Mouse (Mus musculus) testis, adult 2 months (tissue): Measurements from ENCODE around the gene Cacna1c. TPM values are rescaled to one million over a fixed set of nuclear protein-coding genes. Genes with fewer than 3 reads are reported as not detected.

ENCODE experiments used
- H3K27ac ChIP-seq: fragments of 200-500 bp; 2 replicates; pipeline ENCODE4 v1.5.1; 2012; ENCODE audit warnings: low read depth, low read length; ENCODE audit not compliant: control insufficient read depth, insufficient read depth
- H3K27me3 ChIP-seq: fragments of 200-500 bp; 2 replicates; pipeline ENCODE4 v1.6.1; 2012; ENCODE audit warnings: mild to moderate bottlenecking, low read length, moderate library complexity; ENCODE audit not compliant: control insufficient read depth, insufficient read depth
- H3K36me3 ChIP-seq: fragments of 200-500 bp; 2 replicates; pipeline ENCODE4 v1.6.1; 2012; ENCODE audit warnings: mild to moderate bottlenecking, low read length; ENCODE audit not compliant: control insufficient read depth, insufficient read depth
- H3K4me1 ChIP-seq: fragments of 200-500 bp; 2 replicates; pipeline ENCODE4 v1.6.1; 2012; ENCODE audit warnings: low read length; ENCODE audit not compliant: control insufficient read depth, insufficient read depth
- H3K4me3 ChIP-seq: fragments of 200-500 bp; 2 replicates; pipeline ENCODE4 v1.5.1; 2012; ENCODE audit warnings: low read depth, mild to moderate bottlenecking, low read length, moderate library complexity, mixed read lengths; ENCODE audit not compliant: control insufficient read depth
- CTCF ChIP-seq: fragments of 200-500 bp; IDR thresholded peaks from 2 replicates; pipeline ENCODE4 v1.5.1; 2012; ENCODE audit warnings: low read depth, mild to moderate bottlenecking, inconsistent platforms, low read length, moderate library complexity; ENCODE audit not compliant: control insufficient read depth, insufficient read depth, insufficient replicate concordance
- POLR2A ChIP-seq: fragments of 200-500 bp; IDR thresholded peaks from 2 replicates; pipeline ENCODE4 v1.6.1; 2012; ENCODE audit warnings: low read depth, mild to moderate bottlenecking, inconsistent platforms, low read length, moderate library complexity; ENCODE audit not compliant: control insufficient read depth
- polyA plus RNA-seq: library from polyadenylated mRNA; depleted of rRNA; stranded (reverse); fragments of >200 nt; gene quantifications from 2 replicates; pipeline ENCODE4 v1.2.3, GENCODE M21; 2012

Gene Cacna1c
- polyA plus RNA-seq, 1 experiment = 1.8 TPM

- no peak overlapping the region for H3K27ac ChIP-seq
- no peak overlapping the region for H3K4me3 ChIP-seq
Measured at GRCm38 (mm10) chr6:119051721-119052120, 144.5 kb downstream of the Cacna1c start.

DNA sequence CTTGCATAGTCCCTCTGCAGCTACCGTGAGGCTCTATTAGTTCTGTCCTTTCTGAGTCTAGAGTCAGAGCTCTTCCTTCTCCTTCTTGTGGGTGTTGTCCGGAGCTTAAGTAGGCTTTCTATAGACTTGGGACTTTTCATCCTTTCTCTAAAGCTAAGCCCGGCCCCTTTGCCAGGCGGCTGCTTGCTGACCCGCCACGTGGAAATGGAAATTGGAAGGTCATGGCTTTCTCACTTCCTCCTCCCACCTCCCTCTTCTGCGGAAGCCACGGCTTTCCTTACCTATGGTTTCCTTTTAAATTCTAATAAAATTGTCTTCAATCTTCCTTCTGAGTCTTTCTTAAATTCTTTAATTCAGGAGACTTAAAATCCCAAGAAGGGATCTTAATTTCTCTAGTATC is 148.9 kb downstream of the Cacna1c start:
- Histone ChIP-seq H3K4me3 (no peak overlapping the region), H3K27me3 (no peaks in the 10 kb centered on the region), H3K4me1 (no peaks in the 10 kb centered on the region), H3K36me3 (no peaks in the 10 kb centered on the region), H3K27ac (no peak overlapping the region)
- no peak for TF ChIP-seq POLR2A
- no peak for TF ChIP-seq CTCF

More at GRCm38 (mm10) chr6:119051721-119052120, 144.5 kb downstream of the Cacna1c start:
- TF ChIP-seq CTCF = no peak
- no peak for TF ChIP-seq POLR2A
- no peaks in the 10 kb centered on the region for H3K4me1 ChIP-seq
- H3K36me3 ChIP-seq = no peaks in the 10 kb centered on the region
- H3K27me3 ChIP-seq = no peaks in the 10 kb centered on the region

GRCm38 (mm10) chr6:119045498-119045897 is 150.7 kb downstream of the Cacna1c start:
- Histone ChIP-seq H3K27ac (no peak overlapping the region), H3K4me1 (no peaks in the 10 kb centered on the region), H3K36me3 (no peaks in the 10 kb centered on the region), H3K27me3 (no peaks in the 10 kb centered on the region), H3K4me3 (no peak overlapping the region)
- no peak for TF ChIP-seq POLR2A
- no peak for TF ChIP-seq CTCF

DNA sequence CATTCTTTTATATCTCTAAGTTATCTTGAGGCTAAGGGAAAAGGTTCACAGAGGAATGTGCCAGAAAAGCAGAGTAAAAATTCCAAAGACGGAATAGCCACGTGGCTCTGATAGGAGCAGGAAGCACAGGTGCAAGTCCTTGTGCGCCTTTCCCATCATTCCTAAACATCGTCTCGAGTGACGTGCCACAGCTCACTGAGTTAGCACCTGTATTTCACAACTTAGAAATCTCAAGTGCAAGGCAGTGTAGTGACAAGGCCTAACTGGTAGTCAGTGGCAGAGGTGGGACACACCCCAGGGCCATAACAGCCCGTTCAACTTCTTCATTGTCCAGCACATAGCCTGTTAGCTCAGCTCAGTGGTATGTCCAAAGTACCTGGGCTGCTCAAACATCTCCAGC is 152.1 kb downstream of the Cacna1c start:
- H3K36me3 ChIP-seq = no peaks in the 10 kb centered on the region
- H3K27me3 ChIP-seq = no peaks in the 10 kb centered on the region
- TF ChIP-seq CTCF (no peak), POLR2A (no peak)
- no peak overlapping the region for H3K4me3 ChIP-seq
- H3K4me1 ChIP-seq = no peaks in the 10 kb centered on the region
- H3K27ac ChIP-seq = no peak overlapping the region

DNA sequence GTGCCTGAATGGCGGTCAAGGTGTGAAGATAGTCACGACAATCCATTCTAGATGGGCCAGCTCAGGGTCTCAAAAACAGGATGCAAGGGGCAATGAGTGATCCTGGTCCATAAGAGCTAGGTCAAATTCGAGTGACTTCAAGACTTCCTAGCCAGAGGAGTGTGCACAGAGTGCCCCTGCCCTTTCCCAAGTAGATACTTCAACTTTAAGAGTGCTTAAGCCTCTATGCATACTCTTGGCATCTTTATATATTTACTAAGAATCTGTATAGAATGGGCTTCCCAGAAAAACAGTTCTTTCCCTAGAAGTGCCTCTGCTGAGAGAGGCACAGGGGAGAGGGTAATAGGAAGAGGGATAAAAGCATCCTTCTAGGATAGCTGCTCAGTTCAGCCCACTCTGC is 153.4 kb downstream of the Cacna1c start:
- Histone ChIP-seq H3K4me3 (no peak overlapping the region), H3K36me3 (no peaks in the 10 kb centered on the region), H3K4me1 (no peaks in the 10 kb centered on the region), H3K27me3 (no peaks in the 10 kb centered on the region), H3K27ac (no peak overlapping the region)
- TF ChIP-seq POLR2A (no peak), CTCF (no peak)

DNA sequence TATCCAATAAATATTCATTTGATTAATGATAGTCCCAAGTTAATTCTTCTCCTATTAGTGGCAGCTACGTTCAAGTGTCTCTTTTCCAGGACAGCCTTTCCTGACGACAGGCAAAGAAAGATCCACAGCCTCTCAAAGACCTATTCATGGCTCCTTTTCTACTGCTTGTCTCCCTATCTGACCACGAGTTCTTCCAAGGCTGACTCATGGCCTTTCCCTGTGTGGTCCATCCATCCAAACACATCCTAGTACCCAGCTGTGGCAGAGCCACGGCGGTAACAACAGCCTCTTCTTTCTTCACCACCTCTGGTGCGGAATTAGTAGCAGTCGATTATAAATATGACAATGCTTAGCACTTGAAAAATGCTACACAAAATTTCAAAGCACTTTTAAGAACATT is 155.3 kb downstream of the Cacna1c start:
- Histone ChIP-seq H3K4me3 (no peak overlapping the region), H3K27me3 (no peaks in the 10 kb centered on the region), H3K27ac (no peak overlapping the region), H3K36me3 (no peaks in the 10 kb centered on the region), H3K4me1 (no peaks in the 10 kb centered on the region)
- no peak for TF ChIP-seq POLR2A
- TF ChIP-seq CTCF = no peak

DNA sequence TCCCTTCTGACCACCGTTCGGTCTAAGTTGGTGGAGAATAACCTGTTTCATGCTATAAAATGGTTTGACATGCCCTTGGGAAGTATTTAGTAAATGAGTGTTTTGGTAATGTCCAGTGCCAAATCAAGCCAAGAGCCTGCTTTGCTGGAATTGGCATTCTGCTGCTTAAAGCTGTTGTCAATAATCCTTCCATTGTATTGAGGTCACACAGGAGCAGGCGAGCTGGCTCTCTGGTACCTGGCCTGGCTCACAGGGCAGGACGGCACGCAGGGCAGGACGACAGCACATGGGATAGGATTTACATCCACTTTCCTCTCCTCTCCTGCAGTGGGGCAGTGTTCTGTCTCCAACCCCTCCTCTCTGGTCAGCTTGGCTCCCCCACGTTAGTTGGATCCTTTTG is 156.4 kb downstream of the Cacna1c start:
- TF ChIP-seq POLR2A (no peak), CTCF (no peak)
- Histone ChIP-seq H3K36me3 (no peaks in the 10 kb centered on the region), H3K4me1 (no peaks in the 10 kb centered on the region), H3K27me3 (no peaks in the 10 kb centered on the region), H3K4me3 (no peak overlapping the region), H3K27ac (no peak overlapping the region)

DNA sequence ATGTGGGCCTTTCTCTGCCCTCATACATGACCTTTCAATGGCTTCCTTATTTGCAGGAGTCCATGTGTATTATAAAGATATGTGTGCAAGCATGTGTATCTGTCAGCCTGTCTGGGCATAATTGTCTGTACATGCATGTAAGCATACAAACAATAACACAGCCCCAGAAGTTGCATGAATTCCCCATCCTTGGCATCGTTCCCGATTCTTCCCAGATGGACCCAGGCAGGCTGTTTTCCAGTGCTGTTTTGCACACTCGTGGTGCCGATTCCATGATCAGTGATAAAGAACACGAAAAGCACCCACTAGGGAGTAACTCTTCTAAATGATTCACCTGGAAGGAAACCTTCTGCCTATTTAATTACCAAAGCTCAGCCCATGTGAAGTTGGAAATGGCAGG is 156.9 kb downstream of the Cacna1c start:
- H3K4me1 ChIP-seq = no peaks in the 10 kb centered on the region
- no peak overlapping the region for H3K27ac ChIP-seq
- TF ChIP-seq CTCF (no peak), POLR2A (no peak)
- no peaks in the 10 kb centered on the region for H3K27me3 ChIP-seq
- H3K36me3 ChIP-seq = no peaks in the 10 kb centered on the region
- H3K4me3 ChIP-seq = no peak overlapping the region
